ENCODE assay signal across 8 mouse cellular contexts in the genomic region with DNA sequence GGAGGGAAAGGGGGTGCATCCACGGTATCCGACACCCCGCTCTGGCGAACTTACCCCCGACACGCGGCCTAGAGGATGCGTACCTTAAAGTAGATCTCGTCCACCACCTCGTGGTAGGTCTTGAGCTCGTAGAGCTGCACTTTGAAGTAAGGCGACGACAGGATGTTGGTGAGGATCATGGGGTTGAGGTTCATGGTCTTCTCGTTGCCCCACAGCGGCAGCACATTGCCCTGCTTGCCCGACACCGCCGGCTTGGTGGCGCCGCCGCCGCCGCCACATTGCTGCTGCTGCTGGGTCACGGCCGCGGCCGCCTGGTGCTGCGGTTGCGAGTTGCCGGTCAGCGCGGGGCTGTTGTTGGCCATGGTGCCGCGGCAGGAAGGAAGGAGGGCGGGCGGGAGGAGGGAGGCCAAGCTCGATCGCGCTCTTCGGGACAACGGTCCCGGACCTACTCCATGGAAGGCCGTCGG. TPM values are rescaled to one million over a fixed set of nuclear protein-coding genes. Genes with fewer than 3 reads are reported as not detected.
DNase-seq lines count a peak whose midpoint lies in the region; ATAC-seq and TF ChIP-seq lines count a peak whose summit lies in the region.

No protein-coding gene starts in this region.

- H3K9ac ChIP-seq in heart, embryonic 11.5 days (ENCODE audit: low read depth, low read length) = peak overlapping the region; percentile 98
- H3K9ac ChIP-seq in liver, embryonic 16.5 days (ENCODE audit: low read depth, low read length) = peak overlapping the region; percentile 98
- H3K9ac ChIP-seq in neural tube, embryonic 13.5 days = peak overlapping the region; percentile 92

- WGBS in heart, embryonic 11.5 days (ENCODE audit: insufficient replicate concordance) = under 1% methylated on average over 40 of the region's 44 CpGs
- under 1% methylated on average over 44 of the region's 44 CpGs for WGBS in liver, embryonic 16.5 days (ENCODE audit: insufficient replicate concordance)
- WGBS in neural tube, embryonic 13.5 days = 2% methylated on average over 35 of the region's 44 CpGs

- peak overlapping the region; percentile 92 for H3K27ac ChIP-seq in embryonic fibroblast, embryonic 13.5 days (ENCODE audit: insufficient read depth, low read length)
- H3K27ac ChIP-seq in heart, embryonic 11.5 days (ENCODE audit: low read depth, low read length) = peak overlapping the region; percentile 99
- peak overlapping the region; percentile 99 for H3K27ac ChIP-seq in liver, embryonic 16.5 days (ENCODE audit: low read length)
- peak overlapping the region; percentile 98 for H3K27ac ChIP-seq in neural tube, embryonic 13.5 days (replicated peaks)

- TF ChIP-seq POLR2A in embryonic fibroblast, embryonic 13.5 days (IDR thresholded peaks at IDR 0.05; ENCODE audit: low read depth, low read length) = peak; percentile 27; the same call in 1 of the 2 replicates

- no peaks in the 10 kb centered on the region for H3K27me3 ChIP-seq in heart, embryonic 11.5 days (ENCODE audit: control insufficient read depth, insufficient read depth, low read length)
- no peaks in the 10 kb centered on the region for H3K27me3 ChIP-seq in liver, embryonic 16.5 days (ENCODE audit: control insufficient read depth, insufficient read depth, low read depth, low read length)
- no peaks in the 10 kb centered on the region for H3K27me3 ChIP-seq in neural tube, embryonic 13.5 days

- peak overlapping the region; percentile 76 for H3K4me3 ChIP-seq in embryonic fibroblast, embryonic 13.5 days (ENCODE audit: insufficient read depth, low read length)
- peak overlapping the region; percentile 93 for H3K4me3 ChIP-seq in heart, embryonic 11.5 days (ENCODE audit: low read depth, low read length)
- H3K4me3 ChIP-seq in liver, embryonic 16.5 days (ENCODE audit: low read depth, low read length) = peak overlapping the region; percentile 96
- H3K4me3 ChIP-seq in neural tube, embryonic 13.5 days = peak overlapping the region; percentile 91

- no peaks in the 10 kb centered on the region for H3K9me3 ChIP-seq in heart, embryonic 11.5 days (replicated peaks; ENCODE audit: control insufficient read depth, low read length)
- H3K9me3 ChIP-seq in liver, embryonic 16.5 days (replicated peaks; ENCODE audit: control insufficient read depth, low read length) = no peaks in the 10 kb centered on the region
- no peaks in the 10 kb centered on the region for H3K9me3 ChIP-seq in neural tube, embryonic 13.5 days

- DNase-seq in A20 (ENCODE audit: low read depth, low spot score) = peak; percentile 93
- peak; percentile 69 for DNase-seq in adrenal gland, postnatal 10 days
- peak; percentile 73 for DNase-seq in kidney, postnatal 10 days
- peak; percentile 70 for DNase-seq in testis, postnatal 10 days (ENCODE audit: low spot score)

- no peaks in the 10 kb centered on the region; the same call in none of the 2 replicates for H3K4me1 ChIP-seq in embryonic fibroblast, embryonic 13.5 days (ENCODE audit: control insufficient read depth, insufficient read depth, low read length)
- H3K4me1 ChIP-seq in heart, embryonic 11.5 days (ENCODE audit: control insufficient read depth, insufficient read depth, low read length) = no peaks in the 10 kb centered on the region
- H3K4me1 ChIP-seq in liver, embryonic 16.5 days (ENCODE audit: control insufficient read depth, low read depth, low read length) = peaks cover 10% of the 10 kb centered on the region
- H3K4me1 ChIP-seq in neural tube, embryonic 13.5 days (replicated peaks) = peaks cover 28% of the 10 kb centered on the region

- peak; percentile 44; the same call in 1 of the 2 replicates for TF ChIP-seq CTCF in embryonic fibroblast, embryonic 13.5 days (IDR thresholded peaks at IDR 0.05; ENCODE audit: borderline replicate concordance, insufficient read depth, low read length)

- peak overlapping the region; percentile 73 for H3K4me2 ChIP-seq in heart, embryonic 11.5 days
- H3K4me2 ChIP-seq in liver, embryonic 16.5 days (ENCODE audit: low read depth, low read length) = peak overlapping the region; percentile 92
- H3K4me2 ChIP-seq in neural tube, embryonic 13.5 days = peak overlapping the region; percentile 94

- peaks cover 3% of the 10 kb centered on the region; the same call in 1 of the 2 replicates for H3K36me3 ChIP-seq in heart, embryonic 11.5 days (ENCODE audit: control insufficient read depth, insufficient read depth, low read length)
- peaks cover 18% of the 10 kb centered on the region for H3K36me3 ChIP-seq in liver, embryonic 16.5 days (ENCODE audit: control insufficient read depth, insufficient read depth)
- peaks cover 16% of the 10 kb centered on the region for H3K36me3 ChIP-seq in neural tube, embryonic 13.5 days

- peak; percentile 82 for ATAC-seq in heart, embryonic 11.5 days (replicated peaks; ENCODE audit: insufficient number of reproducible peaks, low FRiP score, low TSS enrichment)
- ATAC-seq in liver, embryonic 16.5 days (ENCODE audit: low read depth) = peak; percentile 80
- ATAC-seq in neural tube, embryonic 13.5 days (ENCODE audit: low read depth) = peak; percentile 90

RNA-seq across cellular contexts. Expression of gene Prpf38b, which starts 0.4 kb away (rescaled TPM):
- 10 to 100 TPM; 52.8 to 65.7 TPM for total RNA-seq in adrenal gland, postnatal 10 days (2021)
- 84.1 and 103 TPM in 2 replicates for polyA plus RNA-seq in embryonic fibroblast, embryonic 13.5 days (2011; ENCODE audit: insufficient read length, low read depth, missing spikeins)
- 53.8 and 56.4 TPM in 2 replicates for polyA plus RNA-seq in heart, embryonic 11.5 days (2014; fragmentation: Nextera tagmentation; extraction: Ambion mirVana)
- 24.5 and 24.9 TPM in 2 replicates for polyA plus RNA-seq in liver, embryonic 16.5 days (2015; fragmentation: Nextera tagmentation; extraction: Ambion mirVana)
- polyA plus RNA-seq in neural tube, embryonic 13.5 days (2015; fragmentation: Nextera tagmentation; extraction: Ambion mirVana) = 63.6 and 79.4 TPM in 2 replicates

RNA-seq across cellular contexts. Expression of gene Fndc7, which starts 21.3 kb away (rescaled TPM):
- total RNA-seq in adrenal gland, postnatal 10 days (2021) = 1 to 10 TPM in 1 of 2 experiments, under 1 TPM in 1; 0.39 to 1.4 TPM
- not detected in 2 replicates for polyA plus RNA-seq in embryonic fibroblast, embryonic 13.5 days (2011; ENCODE audit: insufficient read length, low read depth, missing spikeins)
- not detected in 2 replicates for polyA plus RNA-seq in heart, embryonic 11.5 days (2014; fragmentation: Nextera tagmentation; extraction: Ambion mirVana)
- 0.04 TPM in 2 replicates for polyA plus RNA-seq in liver, embryonic 16.5 days (2015; fragmentation: Nextera tagmentation; extraction: Ambion mirVana)
- polyA plus RNA-seq in neural tube, embryonic 13.5 days (2015; fragmentation: Nextera tagmentation; extraction: Ambion mirVana) = 0.28 TPM in 1 of 2 replicates, not detected in the other

RNA-seq across cellular contexts. Expression of gene Henmt1, which starts 28.6 kb away (rescaled TPM):
- total RNA-seq in adrenal gland, postnatal 10 days (2021) = not detected
- not detected in 2 replicates for polyA plus RNA-seq in embryonic fibroblast, embryonic 13.5 days (2011; ENCODE audit: insufficient read length, low read depth, missing spikeins)
- polyA plus RNA-seq in heart, embryonic 11.5 days (2014; fragmentation: Nextera tagmentation; extraction: Ambion mirVana) = 0.16 and 0.41 TPM in 2 replicates
- polyA plus RNA-seq in liver, embryonic 16.5 days (2015; fragmentation: Nextera tagmentation; extraction: Ambion mirVana) = not detected in 2 replicates
- polyA plus RNA-seq in neural tube, embryonic 13.5 days (2015; fragmentation: Nextera tagmentation; extraction: Ambion mirVana) = 1.7 and 2.7 TPM in 2 replicates

RNA-seq across cellular contexts. Expression of gene Gm9857, which starts 29.1 kb away (rescaled TPM):
- not detected for total RNA-seq in adrenal gland, postnatal 10 days (2021)
- not detected in 2 replicates for polyA plus RNA-seq in embryonic fibroblast, embryonic 13.5 days (2011; ENCODE audit: insufficient read length, low read depth, missing spikeins)
- polyA plus RNA-seq in heart, embryonic 11.5 days (2014; fragmentation: Nextera tagmentation; extraction: Ambion mirVana) = not detected in 2 replicates
- polyA plus RNA-seq in liver, embryonic 16.5 days (2015; fragmentation: Nextera tagmentation; extraction: Ambion mirVana) = not detected in 2 replicates
- polyA plus RNA-seq in neural tube, embryonic 13.5 days (2015; fragmentation: Nextera tagmentation; extraction: Ambion mirVana) = 1.1 TPM in 1 of 2 replicates, not detected in the other

Comparison
In these comparisons a context has a peak if more than half of its experiments do, and no peak if none do; other contexts are left out.
1. Peak in every context shown above with its lines: DNase-seq, ATAC-seq, H3K4me3 ChIP-seq and H3K27ac ChIP-seq.